Mouse (Mus musculus) ES-Bruce4 (cell line): ENCODE data around the gene Actl7b. TPM values are rescaled to one million over a fixed set of nuclear protein-coding genes. Genes with fewer than 3 reads are reported as not detected.

Experiments used
- H3K27ac ChIP-seq: 2 replicates; pipeline ENCODE4 v1.5.1; 2012; ENCODE audit warnings: low read length, inconsistent platforms; ENCODE audit not compliant: insufficient read depth
- H3K27me3 ChIP-seq: 2 replicates; pipeline ENCODE4 v1.6.1; 2012; ENCODE audit warnings: mild to moderate bottlenecking, low read length, inconsistent platforms; ENCODE audit not compliant: control insufficient read depth, poor library complexity, insufficient read depth, severe bottlenecking
- H3K36me3 ChIP-seq: 2 replicates; pipeline ENCODE4 v1.6.1; 2012; ENCODE audit warnings: inconsistent platforms, mild to moderate bottlenecking, low read length, moderate library complexity; ENCODE audit not compliant: control insufficient read depth, poor library complexity, insufficient read depth, severe bottlenecking
- H3K4me1 ChIP-seq: one replicate; pipeline ENCODE4 v1.8.1; 2011; ENCODE audit warnings: low read length; ENCODE audit not compliant: control insufficient read depth, insufficient read depth
- H3K4me3 ChIP-seq: 2 replicates; pipeline ENCODE4 v1.5.1; 2011; ENCODE audit warnings: low read depth, mild to moderate bottlenecking, low read length
- H3K9ac ChIP-seq: 2 replicates; pipeline ENCODE4 v1.6.1; 2012; ENCODE audit warnings: low read depth, mild to moderate bottlenecking, inconsistent platforms; ENCODE audit not compliant: poor library complexity, severe bottlenecking
- H3K9me3 ChIP-seq: replicated peaks from 2 replicates; pipeline ENCODE4 v1.6.1; 2012; ENCODE audit warnings: mild to moderate bottlenecking, low read length, inconsistent platforms; ENCODE audit not compliant: control insufficient read depth, poor library complexity, insufficient read depth, severe bottlenecking
- CTCF ChIP-seq: IDR thresholded peaks from one replicate; pipeline ENCODE4 v1.8.1; 2011; ENCODE audit warnings: low read depth, low read length
- EP300 ChIP-seq: IDR thresholded peaks from 2 replicates; pipeline ENCODE4 v1.6.1; 2011; ENCODE audit warnings: low read depth, low read length; ENCODE audit not compliant: insufficient read depth
- POLR2A ChIP-seq: IDR thresholded peaks from one replicate; pipeline ENCODE4 v1.8.1; 2011; ENCODE audit warnings: low read length; ENCODE audit not compliant: insufficient read depth
- polyA plus RNA-seq: library from polyadenylated mRNA; stranded (reverse); fragments of >200 nt; gene quantifications from 2 replicates; pipeline ENCODE4 v1.2.4, GENCODE M21; 2011; ENCODE audit warnings: low read depth; ENCODE audit not compliant: missing spikeins, insufficient read depth, insufficient read length

Actl7b gene
- polyA plus RNA-seq, 1 experiment: 0.70 TPM

- no peak overlapping the region for H3K27ac ChIP-seq
- no peaks in the 10 kb centered on the region for H3K36me3 ChIP-seq
- H3K4me3 ChIP-seq: no peak overlapping the region
- no peaks in the 10 kb centered on the region for H3K9me3 ChIP-seq
- no peak overlapping the region for H3K9ac ChIP-seq
- H3K4me1 ChIP-seq: no peaks in the 10 kb centered on the region
- no peak for TF ChIP-seq EP300
- TF ChIP-seq POLR2A: no peak
- TF ChIP-seq CTCF: no peak
- no peaks in the 10 kb centered on the region for H3K27me3 ChIP-seq
Measured at GRCm38 (mm10) chr4:56698671-56699070, 42.6 kb downstream of the Actl7b start.

DNA sequence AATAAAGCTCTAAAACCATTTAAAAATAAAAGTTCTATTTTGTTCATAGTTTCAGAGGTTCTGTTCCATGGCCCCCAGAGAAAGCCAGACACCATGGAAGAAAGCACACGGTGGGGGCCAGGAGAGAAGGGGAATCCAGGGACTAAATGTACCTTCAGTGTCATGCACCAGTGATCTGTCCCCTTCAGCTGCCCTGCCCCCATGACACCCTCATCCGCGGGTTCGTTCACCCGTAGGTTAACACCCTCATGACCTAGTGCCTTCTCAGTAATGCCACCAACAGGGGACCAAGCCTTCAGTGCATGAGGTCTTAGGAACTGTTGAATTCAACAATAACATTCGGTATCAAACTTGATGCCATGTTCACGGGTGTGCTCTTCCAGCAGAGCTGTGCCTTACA is 44.8 kb downstream of the Actl7b start:
- H3K27ac ChIP-seq: no peak overlapping the region
- H3K9ac ChIP-seq: no peak overlapping the region
- no peaks in the 10 kb centered on the region for H3K36me3 ChIP-seq
- TF ChIP-seq EP300: no peak
- no peak overlapping the region for H3K4me3 ChIP-seq
- H3K4me1 ChIP-seq: no peaks in the 10 kb centered on the region
- H3K9me3 ChIP-seq: no peaks in the 10 kb centered on the region
- H3K27me3 ChIP-seq: no peaks in the 10 kb centered on the region

Other genes with a start within 250 kb of the Actl7b start
- not detected in 2 replicates for gene Gm26657, start 1.4 kb downstream of the Actl7b start, polyA plus RNA-seq
- not detected in 2 replicates for gene Actl7a, start 2.0 kb upstream of the Actl7b start, polyA plus RNA-seq
- gene Elp1, start 60.9 kb upstream of the Actl7b start, polyA plus RNA-seq: 60.6 and 82.2 TPM in 2 replicates
- 13.6 and 15.9 TPM in 2 replicates for gene Fam206a, start 60.9 kb upstream of the Actl7b start, polyA plus RNA-seq
- gene Ctnnal1, start 123.7 kb upstream of the Actl7b start, polyA plus RNA-seq: 95.7 and 98.7 TPM in 2 replicates
- gene Tmem245, start 206.0 kb upstream of the Actl7b start, polyA plus RNA-seq: 60.6 and 61.9 TPM in 2 replicates
- 1.0 and 1.4 TPM in 2 replicates for gene Frrs1l, start 248.9 kb upstream of the Actl7b start, polyA plus RNA-seq